Mouse (Mus musculus) liver, embryonic 14.5 days (tissue): ENCODE results near the gene Slc35a5.

Experiments
- CTCF ChIP-seq: IDR thresholded peaks from 2 replicates; pipeline ENCODE4 v1.5.1; 2016; ENCODE audit warnings: antibody characterized with exemption, low read depth, control low read depth
- EP300 ChIP-seq: IDR thresholded peaks from 2 replicates; pipeline ENCODE4 v1.6.1; 2016; ENCODE audit warnings: antibody characterized with exemption, low read depth

DNA sequence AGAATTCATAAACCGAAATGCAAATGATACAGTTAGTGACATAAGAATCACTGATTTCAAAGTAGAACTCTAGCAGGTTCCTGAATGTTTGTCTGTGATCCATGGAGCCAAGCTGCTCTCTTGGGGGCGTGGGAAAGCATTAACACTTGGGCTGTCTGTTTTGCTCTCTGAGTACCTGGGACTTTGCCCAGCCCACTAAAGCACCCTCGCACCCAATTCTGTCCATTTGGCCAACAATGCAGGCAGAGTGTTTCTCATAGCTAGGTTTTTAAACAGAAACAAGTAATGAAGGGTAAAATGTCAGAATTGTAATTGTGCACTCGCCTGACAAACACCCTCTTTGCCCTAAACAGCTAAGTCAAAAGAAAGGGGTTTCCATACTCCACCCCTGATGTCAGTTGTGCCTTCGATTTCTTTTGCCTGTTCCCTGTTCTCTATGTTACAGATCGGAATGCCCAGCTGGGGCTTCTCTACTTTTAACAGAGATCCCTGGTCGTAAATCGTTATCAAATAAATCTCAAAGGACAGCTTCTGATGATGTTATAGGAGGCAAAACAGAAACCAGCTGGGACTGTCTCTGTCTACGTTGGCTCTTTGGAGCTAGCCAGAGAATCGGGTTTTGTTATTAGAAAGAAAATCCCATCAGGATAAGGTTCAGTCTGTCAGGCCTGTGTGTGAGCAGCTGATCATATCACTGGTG, 60.2 kb downstream of the Slc35a5 start:
- TF ChIP-seq CTCF (no peak), EP300 (no peak)
